ENCODE assay signal across 23 mouse cellular contexts in the genomic region with DNA sequence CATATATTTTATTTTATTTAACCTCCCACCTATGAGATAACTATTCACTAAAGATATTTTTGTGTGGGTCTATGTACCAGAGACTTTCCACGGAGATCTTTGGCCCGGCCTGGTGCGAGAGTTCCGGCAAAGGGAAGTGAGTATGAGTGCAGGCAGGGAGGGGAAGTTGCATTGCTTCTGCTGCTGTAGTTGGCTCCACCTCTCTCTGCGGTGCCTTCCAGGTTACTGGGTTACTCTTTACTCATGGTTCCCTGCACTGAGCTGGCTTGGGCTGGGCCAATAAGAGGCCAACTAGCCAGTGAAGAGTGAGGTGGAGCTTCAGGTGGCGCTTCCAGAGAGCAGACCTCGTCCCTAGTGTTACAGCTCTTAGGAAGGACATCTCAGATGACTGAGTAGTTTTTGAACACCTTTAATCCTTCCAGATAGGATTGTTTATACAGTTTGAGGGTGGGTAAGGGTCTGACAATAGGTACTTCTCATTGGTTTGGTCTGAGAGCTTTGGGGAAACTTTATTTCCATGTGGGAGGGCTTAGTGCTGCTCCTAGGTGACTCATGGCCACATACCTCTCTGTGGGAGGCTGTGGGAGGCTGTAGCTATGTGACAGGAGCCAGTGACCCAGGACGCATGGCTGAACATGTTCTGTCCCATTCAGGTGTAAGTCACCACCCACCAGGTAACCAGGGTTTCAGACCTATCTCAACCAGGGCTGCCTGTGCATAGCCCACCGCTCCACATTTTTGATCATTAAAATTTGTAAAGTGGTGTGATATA. TPM values are rescaled to one million over a fixed set of nuclear protein-coding genes. Genes with fewer than 3 reads are reported as not detected.
DNase-seq lines count a peak whose midpoint lies in the region; ATAC-seq lines count a peak whose summit lies in the region.
"Had no signal": no experiment of that assay in that cellular context is flagged by ENCODE, and none has a peak within 500 bp of the region (broad histone marks: within the 10 kb centered on the region; RNA-seq: fewer than 3 reads in every experiment).

No protein-coding gene starts in this region.

- no peak overlapping the region for H3K4me3 ChIP-seq in kidney, embryonic 15.5 days (replicated peaks)
- no peak overlapping the region for H3K4me3 ChIP-seq in kidney, embryonic 14.5 days (ENCODE audit: low read length)
- H3K4me3 ChIP-seq: erythroblast, embryonic 14.5 days; gastrocnemius, adult 2 months; heart, adult 2 months; neural tube, embryonic 12.5 days had no signal

- intact Hi-C loops in gastrocnemius, postnatal 14 days (cut with DNase I; ENCODE audit: low total_unique reads): no loop called here
- intact Hi-C loops in heart, postnatal 25 days (cut with DNase I): no loop called here

- no peaks in the 10 kb centered on the region for H3K27me3 ChIP-seq in kidney, embryonic 15.5 days
- no peaks in the 10 kb centered on the region for H3K27me3 ChIP-seq in kidney, embryonic 14.5 days (ENCODE audit: control insufficient read depth, insufficient read depth, low read length)
- H3K27me3 ChIP-seq: neural tube, embryonic 12.5 days had no signal

- no peak overlapping the region for H3K4me2 ChIP-seq in kidney, embryonic 15.5 days
- no peak overlapping the region for H3K4me2 ChIP-seq in kidney, embryonic 14.5 days (replicated peaks; ENCODE audit: low read depth, low read length)
- H3K4me2 ChIP-seq: neural tube, embryonic 12.5 days had no signal

- H3K27ac ChIP-seq in kidney, embryonic 15.5 days: no peak overlapping the region
- no peak overlapping the region for H3K27ac ChIP-seq in kidney, embryonic 14.5 days (ENCODE audit: low read depth, low read length)
- H3K27ac ChIP-seq: gastrocnemius, adult 2 months; heart, adult 2 months; neural tube, embryonic 12.5 days had no signal

- 68% methylated on average over 9 of the region's 9 CpGs for WGBS in kidney, embryonic 15.5 days
- 71% methylated on average over 9 of the region's 9 CpGs for WGBS in kidney, embryonic 14.5 days

- H3K9me3 ChIP-seq in kidney, embryonic 15.5 days (replicated peaks): no peaks in the 10 kb centered on the region
- H3K9me3 ChIP-seq in kidney, embryonic 14.5 days (ENCODE audit: control insufficient read depth, low read length): no peaks in the 10 kb centered on the region
- H3K9me3 ChIP-seq: neural tube, embryonic 12.5 days had no signal

- H3K9ac ChIP-seq in kidney, embryonic 15.5 days: no peak overlapping the region
- no peak overlapping the region for H3K9ac ChIP-seq in kidney, embryonic 14.5 days (ENCODE audit: low read depth, low read length)
- H3K9ac ChIP-seq: forebrain, postnatal 0 days; neural tube, embryonic 12.5 days had no signal

- 0 out of 2 replicates have a peak, but pooled peaks have one; percentile 52 for ATAC-seq in kidney, embryonic 15.5 days (replicated peaks; ENCODE audit: low FRiP score)
- no peak for ATAC-seq in kidney, embryonic 14.5 days (ENCODE audit: low FRiP score, low TSS enrichment)
- ATAC-seq in granulocyte monocyte progenitor cell, adult 5-6 weeks (replicated peaks; ENCODE audit: poor library complexity, severe bottlenecking): peak; percentile 100
- peak; percentile 78 for ATAC-seq in monocyte, adult 5-6 weeks (replicated peaks; ENCODE audit: insufficient number of reproducible peaks, low FRiP score, low TSS enrichment, poor library complexity, severe bottlenecking)
- ATAC-seq: forebrain, postnatal 0 days; hindbrain, embryonic 16.5 days; midbrain, embryonic 16.5 days had no signal

- no peaks in the 10 kb centered on the region for H3K36me3 ChIP-seq in kidney, embryonic 15.5 days
- H3K36me3 ChIP-seq in kidney, embryonic 14.5 days (ENCODE audit: control insufficient read depth, insufficient read depth, low read length): no peaks in the 10 kb centered on the region
- H3K36me3 ChIP-seq: neural tube, embryonic 12.5 days had no signal

- no peaks in the 10 kb centered on the region for H3K4me1 ChIP-seq in kidney, embryonic 15.5 days
- H3K4me1 ChIP-seq in kidney, embryonic 14.5 days (ENCODE audit: control insufficient read depth, insufficient read depth, low read length): no peaks in the 10 kb centered on the region
- H3K4me1 ChIP-seq: neural tube, embryonic 12.5 days had no signal

- peak; percentile 44 for DNase-seq in 416B (ENCODE audit: low read depth)
- DNase-seq in gastrocnemius, postnatal 14 days: no peak
- no peak for DNase-seq in heart, postnatal 25 days (ENCODE audit: low spot score)
- DNase-seq in left cerebral cortex, adult 8-10 months (ENCODE audit: low spot score in 2 of 2): no peak
- DNase-seq: adrenal gland, adult 8-10 months; B cell, adult 2 months; cerebellum, adult 9-10 months; forebrain, postnatal 0 days; gastrocnemius, adult 2 months; heart, adult 2 months; kidney, postnatal 10 days had no signal

RNA-seq across cellular contexts. Expression of a gene that starts 18.9 kb away (rescaled TPM):
- polyA plus RNA-seq in kidney, embryonic 15.5 days (2015; fragmentation: Nextera tagmentation; extraction: Ambion mirVana): 3.2 and 4.9 TPM in 2 replicates
- polyA plus RNA-seq in kidney, embryonic 14.5 days (2014; fragmentation: Nextera tagmentation; extraction: Ambion mirVana): 4.6 and 5.6 TPM in 2 replicates
- total RNA-seq in granulocyte monocyte progenitor cell, adult 5-6 weeks (2014; fragmentation: Nextera tagmentation): not detected in 2 replicates
- not detected in 2 replicates for total RNA-seq in granulocyte monocyte progenitor cell, adult 5-6 weeks (2017)
- not detected in 3 replicates for total RNA-seq in monocyte, adult 5-6 weeks (2017)
- total RNA-seq in gastrocnemius, postnatal 14 days (2021): not detected
- not detected for total RNA-seq in heart, postnatal 25 days (2021)
- not detected for total RNA-seq in left cerebral cortex, adult 8-10 months (2022)
- total RNA-seq: adrenal gland, adult 8-10 months; gastrocnemius, adult 2 months; heart, adult 2 months; left cerebral cortex, postnatal 14 days; liver, adult 2 months had no signal
- polyA plus RNA-seq: erythroblast, embryonic 14.5 days; heart, adult 2 months; heart, postnatal 0 days; liver, adult 2 months; testis, adult 2 months had no signal

RNA-seq across cellular contexts. Expression of a gene that starts 59.9 kb away (rescaled TPM):
- not detected in 2 replicates for polyA plus RNA-seq in kidney, embryonic 15.5 days (2015; fragmentation: Nextera tagmentation; extraction: Ambion mirVana)
- polyA plus RNA-seq in kidney, embryonic 14.5 days (2014; fragmentation: Nextera tagmentation; extraction: Ambion mirVana): not detected in 2 replicates
- total RNA-seq in granulocyte monocyte progenitor cell, adult 5-6 weeks (2014; fragmentation: Nextera tagmentation): not detected in 2 replicates
- total RNA-seq in granulocyte monocyte progenitor cell, adult 5-6 weeks (2017): not detected in 2 replicates
- not detected in 3 replicates for total RNA-seq in monocyte, adult 5-6 weeks (2017)
- total RNA-seq in gastrocnemius, postnatal 14 days (2021): not detected
- total RNA-seq in heart, postnatal 25 days (2021): not detected
- total RNA-seq in left cerebral cortex, adult 8-10 months (2022): not detected
- total RNA-seq: adrenal gland, adult 8-10 months; forebrain, postnatal 0 days; gastrocnemius, adult 2 months; heart, adult 2 months; left cerebral cortex, postnatal 14 days; liver, adult 2 months had no signal
- polyA plus RNA-seq: erythroblast, embryonic 14.5 days; heart, postnatal 0 days; hindbrain, embryonic 16.5 days; liver, adult 2 months; neural tube, embryonic 12.5 days had no signal
